Mouse (Mus musculus) forebrain, postnatal 0 days (tissue): ENCODE measurements around the gene Ccdc12. TPM values are rescaled to one million over a fixed set of nuclear protein-coding genes. Genes with fewer than 3 reads are reported as not detected.

Experiments
- ATAC-seq: fragments of 200-750 bp; cut with Nextera tagmentation; 2 replicates; pipeline ENCODE4 v1.8.0; 2017; ENCODE audit warnings: mild to moderate bottlenecking, moderate library complexity
- DNase-seq: peaks from one replicate; pipeline ENCODE4 v3.0.0-alpha.2; 2015
- H3K27ac ChIP-seq: fragments of 300-500 bp; sonication (generic); 2 replicates; pipeline ENCODE4 v1.5.1; 2014; ENCODE audit warnings: low read depth, mild to moderate bottlenecking, antibody characterized with exemption, low read length, moderate library complexity, mixed read lengths
- H3K27me3 ChIP-seq: fragments of 300-500 bp; sonication (generic); 2 replicates; pipeline ENCODE4 v1.6.1; 2014; ENCODE audit warnings: mild to moderate bottlenecking, low read length, mixed read lengths; ENCODE audit not compliant: insufficient read depth
- H3K36me3 ChIP-seq: fragments of 300-500 bp; sonication (generic); 2 replicates; pipeline ENCODE4 v1.6.1; 2014; ENCODE audit warnings: mild to moderate bottlenecking, moderate library complexity; ENCODE audit not compliant: insufficient read depth
- H3K4me1 ChIP-seq: fragments of 300-500 bp; sonication (generic); 2 replicates; pipeline ENCODE4 v1.6.1; 2014; ENCODE audit warnings: antibody characterized with exemption; ENCODE audit not compliant: insufficient read depth
- H3K4me2 ChIP-seq: fragments of 300-500 bp; sonication (generic); 2 replicates; pipeline ENCODE4 v1.6.1; 2014; ENCODE audit warnings: low read depth, mild to moderate bottlenecking, moderate library complexity
- H3K4me3 ChIP-seq: fragments of 300-500 bp; sonication (generic); 2 replicates; pipeline ENCODE4 v1.5.1; 2014; ENCODE audit warnings: low read depth, low read length, mixed read lengths
- H3K9ac ChIP-seq: fragments of 300-500 bp; sonication (generic); 2 replicates; pipeline ENCODE4 v1.6.1; 2014; ENCODE audit warnings: mild to moderate bottlenecking
- H3K9me3 ChIP-seq: fragments of 300-500 bp; sonication (generic); 2 replicates; pipeline ENCODE4 v1.6.1; 2016; ENCODE audit warnings: low read length
- CTCF ChIP-seq: sonication (generic); IDR thresholded peaks from 2 replicates; pipeline ENCODE4 v1.5.1; 2016; ENCODE audit warnings: antibody characterized with exemption, control low read depth, low read depth
- WGBS: fragments of 180-500 bp; shearing (Covaris S2); extraction: QIAGEN DNeasy Blood & Tissue Kit; methylation state at CpG from one replicate; pipeline ENCODE4 v1.1.7; 2014; 5-methylcytosine and 5-hydroxymethylcytosine counted together
- polyA plus RNA-seq: library from polyadenylated mRNA; unstranded; fragments of >200 nt; fragmentation: Nextera tagmentation; extraction: Ambion mirVana; gene quantifications from 2 replicates; pipeline ENCODE4 v1.2.1, GENCODE M21; 2015
- total RNA-seq: library from RNA; depleted of rRNA; stranded (reverse); fragments of >200 nt; gene quantifications from 2 replicates; pipeline ENCODE4 v1.2.3, GENCODE M21; 2014

Ccdc12 gene
- total and polyA plus RNA-seq, 2 experiments from 2014 or later: 38.4 to 104 TPM

DNA sequence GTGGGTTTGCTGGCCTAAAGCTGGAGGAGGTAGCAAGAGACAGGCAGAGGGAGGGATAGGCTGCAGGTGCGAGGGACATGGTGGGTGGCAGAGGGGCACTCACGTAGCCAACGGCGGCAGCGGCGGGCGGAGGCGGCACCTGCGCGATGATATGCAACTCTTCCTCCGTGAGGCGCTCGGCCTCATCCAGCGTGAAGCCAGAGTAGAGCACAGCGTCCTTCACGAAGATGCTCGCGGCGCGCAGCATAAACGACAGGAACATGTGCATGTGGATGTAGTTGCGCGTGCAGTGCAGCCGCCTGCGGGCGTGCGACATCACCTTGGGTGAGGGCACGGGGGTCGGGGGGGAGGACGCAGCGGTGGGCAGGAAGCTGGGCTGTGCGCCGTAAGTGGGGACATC is 70.6 kb downstream of the Ccdc12 start:
- WGBS: 9% methylated on average over 33 of the region's 33 CpGs
- no peak for TF ChIP-seq CTCF
- H3K9ac ChIP-seq: peak overlapping the region; percentile 41
- H3K27ac ChIP-seq: no peak overlapping the region
- peak; percentile 18; the same call in 1 of the 2 replicates for ATAC-seq
- H3K4me1 ChIP-seq: peaks cover 7% of the 10 kb centered on the region; the same call in 1 of the 2 replicates
- H3K9me3 ChIP-seq: no peaks in the 10 kb centered on the region
- peak overlapping the region; percentile 60 for H3K4me2 ChIP-seq
- H3K27me3 ChIP-seq: peaks cover 25% of the 10 kb centered on the region
- H3K36me3 ChIP-seq: no peaks in the 10 kb centered on the region
- DNase-seq: peak; percentile 32
- peak overlapping the region; percentile 29 for H3K4me3 ChIP-seq

DNA sequence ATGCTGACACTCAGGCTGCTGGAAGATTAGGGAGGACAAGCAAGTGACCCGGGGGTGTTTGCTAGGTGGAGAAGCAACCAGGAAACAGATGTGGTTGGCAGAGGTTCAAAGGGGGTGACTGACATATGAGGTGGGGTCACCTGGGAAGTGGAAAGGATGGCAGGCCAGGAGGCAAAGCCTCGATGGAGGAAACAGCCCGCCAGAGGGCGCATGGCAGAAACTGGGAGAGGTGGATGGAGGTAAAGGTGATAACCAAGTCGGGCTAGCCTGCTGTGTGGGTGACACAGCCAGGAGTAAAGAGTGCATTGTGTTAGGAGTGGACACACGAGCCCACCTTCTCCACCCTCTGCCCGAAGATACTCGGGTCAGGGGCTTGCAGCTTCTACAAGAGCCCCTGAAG is 73.5 kb downstream of the Ccdc12 start:
- TF ChIP-seq CTCF: peak; percentile 70
- Histone ChIP-seq H3K36me3 (no peaks in the 10 kb centered on the region), H3K9me3 (no peaks in the 10 kb centered on the region), H3K4me3 (no peak overlapping the region), H3K4me2 (no peak overlapping the region), H3K27ac (no peak overlapping the region), H3K4me1 (peaks cover 11% of the 10 kb centered on the region; the same call in 1 of the 2 replicates), H3K27me3 (peaks cover 34% of the 10 kb centered on the region), H3K9ac (no peak overlapping the region)
- 19% methylated on average over 8 of the region's 8 CpGs for WGBS
- DNase-seq (peak; percentile 36), ATAC-seq (no peak)

DNA sequence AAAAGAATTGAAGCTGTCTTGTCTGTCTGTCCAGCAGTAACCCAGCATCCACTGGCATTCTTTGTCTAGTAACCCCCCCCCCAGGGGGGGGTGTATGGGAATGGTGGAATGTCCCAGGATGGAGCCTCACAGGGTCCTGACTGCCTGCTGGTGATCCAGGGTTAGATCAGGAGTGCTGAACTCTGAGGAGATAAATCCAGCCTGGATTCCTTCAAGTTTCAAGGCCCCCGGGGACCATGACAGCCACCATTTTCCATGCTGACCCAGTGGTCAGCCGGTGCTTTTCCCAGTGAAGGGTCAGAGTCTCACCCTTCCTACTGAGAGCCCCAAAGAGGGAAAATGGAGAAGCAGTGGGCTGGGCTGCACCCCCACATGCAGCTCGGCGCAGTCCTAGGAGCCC is 75.6 kb downstream of the Ccdc12 start:
- peaks cover 11% of the 10 kb centered on the region; the same call in 1 of the 2 replicates for H3K4me1 ChIP-seq
- peaks cover 26% of the 10 kb centered on the region for H3K27me3 ChIP-seq
- no peak for ATAC-seq
- no peak overlapping the region for H3K4me3 ChIP-seq
- no peak for DNase-seq
- no peak overlapping the region for H3K9ac ChIP-seq
- H3K27ac ChIP-seq: no peak overlapping the region
- H3K4me2 ChIP-seq: no peak overlapping the region
- H3K36me3 ChIP-seq: no peaks in the 10 kb centered on the region
- no peaks in the 10 kb centered on the region for H3K9me3 ChIP-seq
- TF ChIP-seq CTCF: no peak
- 64% methylated on average over 4 of the region's 4 CpGs for WGBS

DNA sequence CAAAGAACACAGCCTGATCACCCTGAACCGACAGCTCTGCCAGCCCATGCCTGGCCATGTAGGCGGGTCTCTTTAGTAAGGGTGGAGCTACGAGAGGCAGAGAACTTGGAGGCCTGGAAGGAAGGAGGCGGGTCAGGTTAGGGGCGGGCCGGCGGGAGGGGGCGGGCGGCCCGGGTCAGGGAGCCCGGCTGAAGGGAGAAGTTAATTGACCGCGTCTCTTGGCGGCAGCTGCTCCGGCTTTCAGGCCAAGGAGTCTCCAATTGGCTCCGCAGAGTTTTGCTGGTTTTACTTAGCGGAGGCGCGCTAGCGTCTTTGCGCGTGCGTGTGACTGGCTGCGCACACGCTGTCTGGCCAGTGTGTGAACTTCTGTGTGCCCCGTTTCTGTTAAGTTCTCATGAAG is 76.3 kb downstream of the Ccdc12 start:
- Histone ChIP-seq H3K4me2 (peak overlapping the region; percentile 72), H3K27ac (no peak overlapping the region), H3K4me1 (0 out of 2 replicates have a peak, but pooled peaks cover 6% of the 10 kb centered on the region), H3K9ac (no peak overlapping the region), H3K27me3 (peaks cover 21% of the 10 kb centered on the region), H3K4me3 (peak overlapping the region; percentile 39), H3K36me3 (no peaks in the 10 kb centered on the region), H3K9me3 (no peaks in the 10 kb centered on the region)
- DNase-seq (peak; percentile 59), ATAC-seq (peak; percentile 86)
- no peak for TF ChIP-seq CTCF
- under 1% methylated on average over 26 of the region's 26 CpGs for WGBS

GRCm38 (mm10) chr9:110733102-110733501 is 76.8 kb downstream of the Ccdc12 start:
- 0 out of 2 replicates have a peak, but pooled peaks cover 4% of the 10 kb centered on the region for H3K4me1 ChIP-seq
- 11% methylated on average over 8 of the region's 8 CpGs for WGBS
- H3K27ac ChIP-seq: no peak overlapping the region
- TF ChIP-seq CTCF: no peak
- H3K9me3 ChIP-seq: no peaks in the 10 kb centered on the region
- ATAC-seq: no peak
- H3K9ac ChIP-seq: no peak overlapping the region
- H3K4me3 ChIP-seq: peak overlapping the region; percentile 39
- no peaks in the 10 kb centered on the region for H3K36me3 ChIP-seq
- peak overlapping the region; percentile 72 for H3K4me2 ChIP-seq
- DNase-seq: no peak
- H3K27me3 ChIP-seq: peaks cover 17% of the 10 kb centered on the region; the same call in 1 of the 2 replicates

- no peak overlapping the region for H3K9ac ChIP-seq
- no peaks in the 10 kb centered on the region for H3K36me3 ChIP-seq
- H3K9me3 ChIP-seq: no peaks in the 10 kb centered on the region
- DNase-seq (no peak), ATAC-seq (no peak)
- H3K27ac ChIP-seq: no peak overlapping the region
- WGBS: 73% methylated on average over 7 of the region's 7 CpGs
- TF ChIP-seq CTCF: no peak
- H3K4me3 ChIP-seq: no peak overlapping the region
- no peak overlapping the region for H3K4me2 ChIP-seq
- H3K4me1 ChIP-seq: 0 out of 2 replicates have a peak, but pooled peaks cover 4% of the 10 kb centered on the region
- peaks cover 9% of the 10 kb centered on the region; the same call in 1 of the 2 replicates for H3K27me3 ChIP-seq
These were observed 77.9 kb downstream of the Ccdc12 start for GRCm38 (mm10) chr9:110734154-110734553.

GRCm38 (mm10) chr9:110736362-110736761 is 80.1 kb downstream of the Ccdc12 start:
- WGBS: 42% methylated on average over 9 of the region's 9 CpGs
- Histone ChIP-seq H3K4me2 (no peak overlapping the region), H3K36me3 (no peaks in the 10 kb centered on the region), H3K27ac (no peak overlapping the region), H3K9me3 (no peaks in the 10 kb centered on the region), H3K9ac (no peak overlapping the region), H3K27me3 (peaks cover 24% of the 10 kb centered on the region), H3K4me1 (0 out of 2 replicates have a peak, but pooled peaks cover 10% of the 10 kb centered on the region), H3K4me3 (no peak overlapping the region)
- no peak for TF ChIP-seq CTCF
- no peak for DNase-seq
- ATAC-seq: no peak
